Mouse (Mus musculus) thymus, adult 2 months (tissue): Measurements from ENCODE around the gene Nt5c3. TPM values are rescaled to one million over a fixed set of nuclear protein-coding genes. Genes with fewer than 3 reads are reported as not detected.

Source experiments
- DNase-seq: peaks from one replicate; pipeline ENCODE4 v3.0.0; 2021
- H3K27ac ChIP-seq: fragments of 200-500 bp; 2 replicates; pipeline ENCODE4 v1.5.1; 2012; ENCODE audit warnings: low read length, control low read depth; ENCODE audit not compliant: control insufficient read depth, insufficient read depth
- H3K27me3 ChIP-seq: fragments of 200-500 bp; 2 replicates; pipeline ENCODE4 v1.6.1; 2012; ENCODE audit warnings: mild to moderate bottlenecking, low read length, moderate library complexity, mixed read lengths; ENCODE audit not compliant: control insufficient read depth, insufficient read depth
- H3K36me3 ChIP-seq: fragments of 200-500 bp; 2 replicates; pipeline ENCODE4 v1.6.1; 2012; ENCODE audit warnings: mild to moderate bottlenecking, low read length, moderate library complexity; ENCODE audit not compliant: control insufficient read depth, insufficient read depth
- H3K4me1 ChIP-seq: fragments of 200-500 bp; replicated peaks from 2 replicates; pipeline ENCODE4 v1.6.1; 2012; ENCODE audit warnings: low read length; ENCODE audit not compliant: control insufficient read depth, insufficient read depth
- H3K4me3 ChIP-seq: fragments of 200-500 bp; 2 replicates; pipeline ENCODE4 v1.5.1; 2012; ENCODE audit warnings: mild to moderate bottlenecking, low read length, control low read depth, moderate library complexity; ENCODE audit not compliant: control insufficient read depth, insufficient read depth
- CTCF ChIP-seq: fragments of 200-500 bp; IDR thresholded peaks from 2 replicates; pipeline ENCODE4 v1.5.1; 2012; ENCODE audit warnings: mild to moderate bottlenecking, control low read depth, low read length, moderate library complexity, borderline replicate concordance; ENCODE audit not compliant: control insufficient read depth, poor library complexity, insufficient read depth; ENCODE audit errors: extremely low read depth
- POLR2A ChIP-seq: fragments of 200-500 bp; IDR thresholded peaks from 2 replicates; pipeline ENCODE4 v1.6.1; 2012; ENCODE audit warnings: mild to moderate bottlenecking, low read length, control low read depth, moderate library complexity; ENCODE audit not compliant: control insufficient read depth, poor library complexity, insufficient read depth; ENCODE audit errors: extremely low read depth
- WGBS: fragments of 180-500 bp; shearing (Covaris S2); methylation state at CpG from one replicate; pipeline ENCODE4 v1.1.7; 2018; 5-methylcytosine and 5-hydroxymethylcytosine counted together
- polyA plus RNA-seq: library from polyadenylated mRNA; depleted of rRNA; stranded (reverse); fragments of >200 nt; gene quantifications from 2 replicates; pipeline ENCODE4 v1.2.3, GENCODE M21; 2012

Gene Nt5c3
- polyA plus RNA-seq, 1 experiment = 9.6 TPM

DNA sequence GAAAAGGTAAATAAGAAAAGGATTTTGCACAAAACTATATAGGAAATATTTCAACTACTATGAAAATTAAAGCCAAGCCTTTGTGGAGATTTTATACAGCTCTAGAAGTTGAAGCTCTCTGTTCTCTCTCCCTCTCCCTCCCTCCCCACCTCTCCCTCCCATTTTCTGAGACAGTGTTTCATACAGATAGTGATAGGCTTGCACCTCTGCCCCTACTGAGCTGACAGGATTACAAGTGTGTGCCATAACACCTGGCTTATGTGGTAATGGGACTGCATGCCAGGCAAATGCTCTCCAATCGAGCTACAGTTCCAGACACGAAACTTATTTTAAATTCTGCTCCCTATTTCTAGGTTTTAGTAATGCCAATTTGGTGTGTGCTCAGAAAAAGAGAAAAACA is 12.8 kb downstream of the Nt5c3 start:
- Histone ChIP-seq H3K36me3 (no peaks in the 10 kb centered on the region), H3K4me3 (no peak overlapping the region), H3K27ac (no peak overlapping the region), H3K27me3 (no peaks in the 10 kb centered on the region), H3K4me1 (0 out of 2 replicates have a peak, but pooled peaks cover 1% of the 10 kb centered on the region)
- WGBS = 89% methylated on average over 2 of the region's 2 CpGs
- no peak for TF ChIP-seq POLR2A
- TF ChIP-seq CTCF = no peak
- DNase-seq = no peak

GRCm38 (mm10) chr6:56908912-56909311 is 14.8 kb downstream of the Nt5c3 start:
- Histone ChIP-seq H3K4me3 (no peak overlapping the region), H3K27me3 (no peaks in the 10 kb centered on the region), H3K36me3 (no peaks in the 10 kb centered on the region), H3K27ac (no peak overlapping the region), H3K4me1 (no peaks in the 10 kb centered on the region)
- TF ChIP-seq POLR2A = no peak
- peak; percentile 53; the same call in 1 of the 2 replicates for TF ChIP-seq CTCF
- 22% methylated on average over 4 of the region's 4 CpGs for WGBS
- peak; percentile 70 for DNase-seq

- WGBS = 96% methylated on average over 2 of the region's 2 CpGs
- Histone ChIP-seq H3K27ac (no peak overlapping the region), H3K27me3 (no peaks in the 10 kb centered on the region), H3K36me3 (no peaks in the 10 kb centered on the region), H3K4me1 (no peaks in the 10 kb centered on the region), H3K4me3 (no peak overlapping the region)
- TF ChIP-seq POLR2A = no peak
- no peak for TF ChIP-seq CTCF
- no peak for DNase-seq
Measured at GRCm38 (mm10) chr6:56908397-56908796, 15.3 kb downstream of the Nt5c3 start.

DNA sequence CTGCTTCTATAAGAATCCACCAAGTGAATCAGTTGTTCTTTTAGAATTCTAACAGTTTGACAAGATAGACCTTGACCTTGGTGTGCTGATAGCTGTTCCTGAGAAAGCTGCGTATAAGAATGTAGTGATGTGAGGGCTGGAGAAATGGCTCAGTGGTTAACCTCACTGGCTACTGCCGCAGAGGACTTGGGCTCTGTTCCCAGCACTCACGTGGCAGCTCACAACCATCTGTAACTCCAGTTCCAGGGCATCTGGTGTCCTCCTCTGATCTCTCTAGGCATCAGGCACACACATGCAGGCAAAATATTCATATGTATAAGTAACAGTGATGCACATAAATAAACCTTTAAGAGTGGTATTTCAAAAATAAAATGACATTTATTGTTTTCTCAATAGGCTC is 15.8 kb downstream of the Nt5c3 start:
- Histone ChIP-seq H3K4me3 (no peak overlapping the region), H3K36me3 (no peaks in the 10 kb centered on the region), H3K27me3 (no peaks in the 10 kb centered on the region), H3K27ac (no peak overlapping the region), H3K4me1 (no peaks in the 10 kb centered on the region; the same call in 1 of the 2 replicates)
- no peak for DNase-seq
- TF ChIP-seq CTCF (no peak), POLR2A (no peak)
- 96% methylated on average over 3 of the region's 3 CpGs for WGBS

DNA sequence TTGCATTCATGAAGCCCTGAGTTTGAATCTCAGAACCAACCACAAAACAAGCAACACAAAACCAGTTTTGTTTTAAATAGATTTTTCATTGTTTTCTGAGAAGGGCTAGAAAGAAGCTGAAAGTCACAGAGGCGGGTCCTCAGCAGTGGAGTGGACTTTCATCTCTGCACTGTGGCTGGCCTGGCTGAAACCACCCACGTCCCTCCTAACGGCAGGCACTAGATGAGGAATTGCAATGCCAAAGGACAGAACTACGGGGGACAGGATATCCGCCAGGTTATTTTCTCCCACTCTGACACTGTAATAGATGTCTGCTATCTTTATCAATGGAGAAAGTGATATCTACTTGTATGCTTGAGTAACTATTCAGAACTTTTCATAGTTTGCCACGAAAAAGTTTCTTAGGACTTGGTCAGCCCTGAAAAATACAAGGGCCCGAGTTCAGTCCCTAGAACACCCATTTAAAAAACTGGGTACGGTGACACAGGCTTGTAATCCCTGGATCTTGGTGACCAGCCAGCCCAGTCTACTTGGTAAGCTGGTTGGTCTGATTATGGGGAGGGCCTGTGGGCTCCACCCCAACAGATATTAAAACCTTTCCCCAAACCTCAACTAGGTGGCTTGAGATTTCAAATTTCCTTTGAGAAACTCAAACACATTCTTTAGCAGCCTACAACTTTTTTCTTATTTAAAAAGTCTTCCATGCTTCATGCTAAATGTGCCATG is 17.4 kb downstream of the Nt5c3 start:
- Histone ChIP-seq H3K27me3 (no peaks in the 10 kb centered on the region), H3K27ac (no peak overlapping the region), H3K36me3 (no peaks in the 10 kb centered on the region), H3K4me1 (peaks cover 4% of the 10 kb centered on the region; the same call in 1 of the 2 replicates), H3K4me3 (no peak overlapping the region)
- no peak for DNase-seq
- TF ChIP-seq CTCF = no peak
- no peak for TF ChIP-seq POLR2A
- 94% methylated on average over 8 of the region's 8 CpGs for whole genome bisulfite sequencing

DNA sequence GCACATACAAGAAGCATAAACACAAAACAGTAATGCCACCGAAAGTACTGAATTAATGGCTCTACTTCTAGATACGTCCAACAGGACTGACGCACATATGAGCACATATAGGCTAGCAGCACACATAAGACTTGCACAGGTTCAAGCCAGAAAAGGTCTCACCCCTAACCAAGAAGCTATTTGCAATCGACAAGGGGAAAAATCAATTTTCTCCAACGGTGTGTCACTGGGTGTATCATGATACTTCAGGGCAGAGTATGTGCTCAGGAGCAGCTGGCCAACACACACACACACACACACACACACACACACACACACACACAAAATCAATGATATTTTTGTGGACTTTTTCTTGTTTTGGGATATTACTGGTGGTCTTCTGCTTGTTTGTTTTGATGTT is 18.2 kb downstream of the Nt5c3 start:
- Histone ChIP-seq H3K27me3 (no peaks in the 10 kb centered on the region), H3K36me3 (no peaks in the 10 kb centered on the region), H3K27ac (no peak overlapping the region), H3K4me1 (peaks cover 4% of the 10 kb centered on the region; the same call in 1 of the 2 replicates), H3K4me3 (no peak overlapping the region)
- 97% methylated on average over 5 of the region's 5 CpGs for WGBS
- DNase-seq = no peak
- TF ChIP-seq POLR2A (no peak), CTCF (no peak)
